Mouse (Mus musculus) gastrocnemius, adult 8-10 months (tissue): ENCODE results near the gene Cnnm2. TPM values are rescaled to one million over a fixed set of nuclear protein-coding genes. Genes with fewer than 3 reads are reported as not detected.
A peak's percentile ranks its signal among the peaks of the same experiment; 100 is the strongest.

Experiments
- DNase-seq, 2 experiments: peaks; one replicate each; pipeline ENCODE4 v3.0.0; 2022; ENCODE audit warnings: low spot score in 2 of 2
- total RNA-seq, 4 experiments: library from RNA; stranded (reverse); gene quantifications; 2 replicates each; pipeline ENCODE4 v1.2.4; 2022

The Cnnm2 gene
- total RNA-seq, 4 experiments from 2014 or later: 2.7 to 3.7 (median 3.2) TPM

GRCm38 (mm10) chr19:46843030-46843429, 81.6 kb downstream of the Cnnm2 start:
- DNase-seq: no peak

GRCm38 (mm10) chr19:46846056-46846455, 84.7 kb downstream of the Cnnm2 start:
- DNase-seq: no peak

- DNase-seq: no peak
These were observed 85.1 kb downstream of the Cnnm2 start for GRCm38 (mm10) chr19:46846459-46846858.

GRCm38 (mm10) chr19:46848381-46849268, 87.2 kb downstream of the Cnnm2 start:
- DNase-seq: no peak

GRCm38 (mm10) chr19:46849443-46849997, 88.1 kb downstream of the Cnnm2 start:
- no peak for DNase-seq

GRCm38 (mm10) chr19:46856232-46856631, 94.8 kb downstream of the Cnnm2 start:
- DNase-seq: no peak

GRCm38 (mm10) chr19:46856780-46857179, 95.4 kb downstream of the Cnnm2 start:
- DNase-seq: no peak

- no peak for DNase-seq
These were observed 96.0 kb downstream of the Cnnm2 start for GRCm38 (mm10) chr19:46857277-46857989.

- DNase-seq: no peak
These were observed 96.8 kb downstream of the Cnnm2 start for GRCm38 (mm10) chr19:46858200-46858599.

GRCm38 (mm10) chr19:46862556-46862955, 101.2 kb downstream of the Cnnm2 start:
- DNase-seq: no peak

- no peak for DNase-seq
These were observed 102.0 kb downstream of the Cnnm2 start for GRCm38 (mm10) chr19:46863236-46863927.

- no peak for DNase-seq
These were observed 102.7 kb downstream of the Cnnm2 start for GRCm38 (mm10) chr19:46864079-46864478.

- no peak for DNase-seq
These were observed 103.4 kb downstream of the Cnnm2 start for GRCm38 (mm10) chr19:46864731-46865331.

- DNase-seq: no peak
These were observed 104.0 kb downstream of the Cnnm2 start for GRCm38 (mm10) chr19:46865381-46865780.

- no peak for DNase-seq
These were observed 107.7 kb downstream of the Cnnm2 start for GRCm38 (mm10) chr19:46869049-46869448.

GRCm38 (mm10) chr19:46869526-46869925, 108.1 kb downstream of the Cnnm2 start:
- DNase-seq: peak; percentile 63 to 71

GRCm38 (mm10) chr19:46871096-46871495, 109.7 kb downstream of the Cnnm2 start:
- DNase-seq: no peak

- DNase-seq: no peak
These were observed 110.3 kb downstream of the Cnnm2 start for GRCm38 (mm10) chr19:46871651-46872050.

- DNase-seq: no peak
These were observed 112.5 kb downstream of the Cnnm2 start for GRCm38 (mm10) chr19:46873924-46874323.

- peak; percentile 67 to 71 for DNase-seq
These were observed 114.4 kb downstream of the Cnnm2 start for GRCm38 (mm10) chr19:46875790-46876189.

- no peak for DNase-seq
These were observed 116.5 kb downstream of the Cnnm2 start for GRCm38 (mm10) chr19:46877886-46878285.
